Mouse (Mus musculus): ENCODE results near the gene Asrgl1.

GRCm38 (mm10) chr19:9069687-9070307 is 65.6 kb downstream of the Asrgl1 start:
- TF ChIP-seq CTCF (IDR thresholded peaks at IDR 0.05; ENCODE audit: borderline replicate concordance, insufficient read depth, low read length) (no peak), POLR2A (IDR thresholded peaks at IDR 0.05; ENCODE audit: low read depth, low read length) (no peak)
